Mouse (Mus musculus): ENCODE measurements around the gene Bsg. TPM values are rescaled to one million over a fixed set of nuclear protein-coding genes. Genes with fewer than 3 reads are reported as not detected.

The Bsg gene
- polyA plus RNA-seq, 1 experiment from 2014 or later = 980 TPM

GRCm38 (mm10) chr10:79706406-79707094 lies 2.3 kb downstream of the Bsg start:
- ATAC-seq (ENCODE audit: insufficient read depth) = no peak

GRCm38 (mm10) chr10:79707162-79707561 lies 2.9 kb downstream of the Bsg start:
- Histone ChIP-seq H3K27ac (replicated peaks) (peak overlapping the region; percentile 96), H3K9ac (peak overlapping the region; percentile 97), H3K4me3 (replicated peaks) (peak overlapping the region; percentile 94), H3K27me3 (no peaks in the 10 kb centered on the region), H3K4me1 (replicated peaks) (peaks cover 77% of the 10 kb centered on the region), H3K9me3 (replicated peaks) (no peaks in the 10 kb centered on the region), H3K36me3 (replicated peaks) (peaks cover 61% of the 10 kb centered on the region), H3K4me2 (peak overlapping the region; percentile 87)
- no peak for ATAC-seq (ENCODE audit: insufficient read depth)
- 68% methylated on average over 1 of the region's 1 CpGs for WGBS (ENCODE audit: insufficient replicate concordance)

More at GRCm38 (mm10) chr10:79706406-79707094, 2.3 kb downstream of the Bsg start:
- Histone ChIP-seq H3K36me3 (replicated peaks) (peaks cover 55% of the 10 kb centered on the region), H3K27ac (replicated peaks) (peak overlapping the region; percentile 96), H3K4me2 (peak overlapping the region; percentile 87), H3K4me1 (replicated peaks) (peaks cover 73% of the 10 kb centered on the region), H3K9ac (peak overlapping the region; percentile 97), H3K4me3 (replicated peaks) (peak overlapping the region; percentile 94), H3K9me3 (replicated peaks) (no peaks in the 10 kb centered on the region), H3K27me3 (no peaks in the 10 kb centered on the region)
- WGBS (ENCODE audit: insufficient replicate concordance) = 56% methylated on average over 5 of the region's 5 CpGs

- Histone ChIP-seq H3K9ac (peak overlapping the region; percentile 97), H3K4me1 (replicated peaks) (peaks cover 83% of the 10 kb centered on the region), H3K4me3 (replicated peaks) (peak overlapping the region; percentile 94)
These were observed 3.5 kb downstream of the Bsg start for GRCm38 (mm10) chr10:79707759-79708158.

GRCm38 (mm10) chr10:79708668-79709067 lies 4.4 kb downstream of the Bsg start:
- Histone ChIP-seq H3K9ac (no peak overlapping the region), H3K4me2 (peak overlapping the region; percentile 87), H3K36me3 (replicated peaks) (peaks cover 68% of the 10 kb centered on the region), H3K27ac (replicated peaks) (peak overlapping the region; percentile 96; the same call in 1 of the 2 replicates), H3K9me3 (replicated peaks) (no peaks in the 10 kb centered on the region), H3K27me3 (peaks cover under 1% of the 10 kb centered on the region; the same call in 1 of the 2 replicates), H3K4me1 (replicated peaks) (peaks cover 89% of the 10 kb centered on the region), H3K4me3 (replicated peaks) (peak overlapping the region; percentile 94; the same call in 1 of the 2 replicates)
- no peak for ATAC-seq (ENCODE audit: insufficient read depth)
- 90% methylated on average over 21 of the region's 21 CpGs for WGBS (ENCODE audit: insufficient replicate concordance)

More at GRCm38 (mm10) chr10:79707759-79708158, 3.5 kb downstream of the Bsg start:
- WGBS (ENCODE audit: insufficient replicate concordance) = 70% methylated on average over 4 of the region's 4 CpGs
- H3K27ac ChIP-seq (replicated peaks) = peak overlapping the region; percentile 96; the same call in 1 of the 2 replicates
- no peaks in the 10 kb centered on the region for H3K27me3 ChIP-seq
- H3K9me3 ChIP-seq (replicated peaks) = no peaks in the 10 kb centered on the region
- ATAC-seq (ENCODE audit: insufficient read depth) = no peak
- peak overlapping the region; percentile 87 for H3K4me2 ChIP-seq
- H3K36me3 ChIP-seq (replicated peaks) = peaks cover 66% of the 10 kb centered on the region

- Histone ChIP-seq H3K9ac (no peak overlapping the region), H3K27ac (replicated peaks) (peak overlapping the region; percentile 96), H3K4me2 (peak overlapping the region; percentile 87), H3K36me3 (replicated peaks) (peaks cover 68% of the 10 kb centered on the region), H3K9me3 (replicated peaks) (no peaks in the 10 kb centered on the region), H3K27me3 (peaks cover 6% of the 10 kb centered on the region), H3K4me3 (replicated peaks) (0 out of 2 replicates have a peak overlapping the region, but pooled peaks have one; percentile 94), H3K4me1 (replicated peaks) (peaks cover 87% of the 10 kb centered on the region)
- WGBS (ENCODE audit: insufficient replicate concordance) = 34% methylated on average over 7 of the region's 7 CpGs
- ATAC-seq (ENCODE audit: insufficient read depth) = no peak
These were observed 5.0 kb downstream of the Bsg start for GRCm38 (mm10) chr10:79709307-79709706.

- Histone ChIP-seq H3K36me3 (replicated peaks) (peaks cover 58% of the 10 kb centered on the region), H3K4me2 (peak overlapping the region; percentile 61; the same call in 1 of the 2 replicates), H3K4me1 (replicated peaks) (peaks cover 77% of the 10 kb centered on the region), H3K27ac (replicated peaks) (peak overlapping the region; percentile 95), H3K9ac (no peak overlapping the region), H3K4me3 (replicated peaks) (no peak overlapping the region), H3K9me3 (replicated peaks) (no peaks in the 10 kb centered on the region), H3K27me3 (peaks cover 34% of the 10 kb centered on the region)
- 83% methylated on average over 1 of the region's 1 CpGs for WGBS (ENCODE audit: insufficient replicate concordance)
- peak; percentile 32 for ATAC-seq (ENCODE audit: insufficient read depth)
These were observed 7.7 kb downstream of the Bsg start for GRCm38 (mm10) chr10:79712029-79712428.

- Histone ChIP-seq H3K4me2 (peak overlapping the region; percentile 61), H3K4me1 (replicated peaks) (peaks cover 77% of the 10 kb centered on the region), H3K36me3 (replicated peaks) (peaks cover 52% of the 10 kb centered on the region), H3K9me3 (replicated peaks) (no peaks in the 10 kb centered on the region), H3K4me3 (replicated peaks) (peak overlapping the region; percentile 24), H3K27ac (replicated peaks) (peak overlapping the region; percentile 95), H3K27me3 (peaks cover 40% of the 10 kb centered on the region), H3K9ac (peak overlapping the region; percentile 37; the same call in 1 of the 2 replicates)
- peak; percentile 90 for ATAC-seq (ENCODE audit: insufficient read depth)
- 16% methylated on average over 4 of the region's 6 CpGs for WGBS (ENCODE audit: insufficient replicate concordance)
These were observed 8.3 kb downstream of the Bsg start for GRCm38 (mm10) chr10:79712499-79713126.

DNA sequence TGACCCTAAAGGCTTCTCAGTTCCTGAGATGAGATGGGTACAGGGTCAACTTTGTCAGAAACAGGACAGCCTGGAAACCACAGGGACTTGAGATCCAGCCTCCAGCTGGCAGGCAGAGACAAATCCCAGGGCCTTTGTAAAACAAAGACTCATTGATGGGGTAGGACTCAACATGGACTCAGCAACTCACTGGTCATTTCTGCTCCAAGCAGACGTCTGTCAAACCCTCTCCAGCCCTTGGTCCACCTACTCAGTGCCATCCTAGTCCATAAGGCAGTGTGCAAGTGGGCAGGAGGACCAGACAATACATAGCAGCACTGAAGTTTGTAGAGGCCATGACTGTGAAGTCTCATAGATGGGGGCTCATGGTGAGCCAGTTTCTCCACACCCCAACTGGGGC lies 8.9 kb downstream of the Bsg start:
- 28% methylated on average over 1 of the region's 1 CpGs for WGBS (ENCODE audit: insufficient replicate concordance)
- Histone ChIP-seq H3K27me3 (peaks cover 45% of the 10 kb centered on the region), H3K4me3 (replicated peaks) (no peak overlapping the region), H3K4me1 (replicated peaks) (peaks cover 74% of the 10 kb centered on the region), H3K9ac (no peak overlapping the region), H3K36me3 (replicated peaks) (peaks cover 46% of the 10 kb centered on the region), H3K27ac (replicated peaks) (peak overlapping the region; percentile 95), H3K4me2 (peak overlapping the region; percentile 61), H3K9me3 (replicated peaks) (no peaks in the 10 kb centered on the region)
- no peak for ATAC-seq (ENCODE audit: insufficient read depth)

DNA sequence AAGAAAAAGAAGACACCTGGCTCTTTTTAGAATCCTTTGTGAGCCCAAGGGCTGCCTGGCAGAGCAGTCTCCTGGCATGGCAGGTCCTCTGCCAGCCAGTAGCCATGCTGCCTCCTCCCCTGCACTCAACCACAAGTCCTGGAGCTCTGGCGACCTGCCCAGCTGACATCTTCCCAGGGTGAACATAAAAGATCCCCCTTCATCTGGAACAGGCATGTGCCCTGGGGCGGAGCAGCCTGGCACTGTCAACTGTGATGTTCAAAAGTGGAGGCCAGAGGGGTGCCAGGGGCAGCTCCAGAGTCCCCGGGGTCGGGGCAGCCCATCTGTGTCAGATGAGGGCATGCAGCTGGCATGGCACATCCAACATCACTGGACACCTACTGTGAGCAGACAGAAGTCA lies 10.7 kb downstream of the Bsg start:
- Histone ChIP-seq H3K4me3 (replicated peaks) (no peak overlapping the region), H3K4me1 (replicated peaks) (peaks cover 56% of the 10 kb centered on the region), H3K9ac (no peak overlapping the region), H3K36me3 (replicated peaks) (peaks cover 28% of the 10 kb centered on the region), H3K27me3 (peaks cover 63% of the 10 kb centered on the region), H3K4me2 (no peak overlapping the region), H3K27ac (replicated peaks) (no peak overlapping the region), H3K9me3 (replicated peaks) (no peaks in the 10 kb centered on the region)
- ATAC-seq (ENCODE audit: insufficient read depth) = no peak
- 53% methylated on average over 4 of the region's 4 CpGs for WGBS (ENCODE audit: insufficient replicate concordance)

- Histone ChIP-seq H3K4me3 (replicated peaks) (peak within 1 kb of the TSS; percentile 62), H3K4me1 (replicated peaks) (peaks cover 43% of the 10 kb centered on the region), H3K9me3 (replicated peaks) (no peaks in the 10 kb centered on the region), H3K27ac (replicated peaks) (no peak within 1 kb of the TSS), H3K27me3 (peaks cover 76% of the 10 kb centered on the region), H3K9ac (no peak within 1 kb of the TSS), H3K36me3 (replicated peaks) (peaks cover 14% of the 10 kb centered on the region), H3K4me2 (peak within 1 kb of the TSS; percentile 88)
- WGBS (ENCODE audit: insufficient replicate concordance) = 2% methylated on average over 62 of the region's 91 CpGs
- ATAC-seq (ENCODE audit: insufficient read depth) = no peak
These were observed 12.1 kb downstream of the Bsg start, which contains the start of gene Hcn2 for GRCm38 (mm10) chr10:79716254-79716987. Gene Hcn2 (plus strand): TSS chr10:79716634.

- WGBS (ENCODE audit: insufficient replicate concordance) = under 1% methylated on average over 43 of the region's 44 CpGs
- no peak for ATAC-seq (ENCODE audit: insufficient read depth)
- Histone ChIP-seq H3K27ac (replicated peaks) (no peak overlapping the region), H3K27me3 (peaks cover 81% of the 10 kb centered on the region), H3K36me3 (replicated peaks) (peaks cover 8% of the 10 kb centered on the region), H3K9ac (no peak overlapping the region), H3K4me2 (peak overlapping the region; percentile 88), H3K9me3 (replicated peaks) (no peaks in the 10 kb centered on the region), H3K4me1 (replicated peaks) (peaks cover 38% of the 10 kb centered on the region), H3K4me3 (replicated peaks) (peak overlapping the region; percentile 62)
These were observed 12.7 kb downstream of the Bsg start for GRCm38 (mm10) chr10:79716988-79717355.

All from liver, embryonic 15.5 days (tissue).